Mouse (Mus musculus): ENCODE data around the gene Syne2. TPM values are rescaled to one million over a fixed set of nuclear protein-coding genes. Genes with fewer than 3 reads are reported as not detected.

Syne2 gene
- 26.9 TPM for polyA plus RNA-seq (2015; fragmentation: Illumina TruSeq; extraction: RNeasy Lipid Tissue Mini Kit (QIAGEN cat#74804); ENCODE audit: insufficient read depth, low read depth, low replicate concordance)

GRCm38 (mm10) chr12:75817959-75818452 is at the start of gene Syne2:
Gene Syne2 (plus strand): TSS chr12:75818134.

Other genes starting within 250 kb of the Syne2 start
- 4.5 TPM for gene Ppp2r5e, start 221.9 kb upstream of the Syne2 start, polyA plus RNA-seq (2015; fragmentation: Illumina TruSeq; extraction: RNeasy Lipid Tissue Mini Kit (QIAGEN cat#74804); ENCODE audit: insufficient read depth, low read depth, low replicate concordance)
- 4.5 TPM for gene Wdr89, start 148.6 kb upstream of the Syne2 start, polyA plus RNA-seq (2015; fragmentation: Illumina TruSeq; extraction: RNeasy Lipid Tissue Mini Kit (QIAGEN cat#74804); ENCODE audit: insufficient read depth, low read depth, low replicate concordance)
- 8.0 TPM for gene Sgpp1, start 82.4 kb upstream of the Syne2 start, polyA plus RNA-seq (2015; fragmentation: Illumina TruSeq; extraction: RNeasy Lipid Tissue Mini Kit (QIAGEN cat#74804); ENCODE audit: insufficient read depth, low read depth, low replicate concordance)